Mouse (Mus musculus) heart, postnatal 0 days (tissue): ENCODE results near the gene Kcnd3.

ENCODE experiments used
- CTCF ChIP-seq: IDR thresholded peaks from 2 replicates; pipeline ENCODE4 v1.5.1; 2016; ENCODE audit warnings: antibody characterized with exemption, control low read depth, low read depth
- EP300 ChIP-seq: IDR thresholded peaks from 2 replicates; pipeline ENCODE4 v1.6.1; 2016; ENCODE audit warnings: antibody characterized with exemption, low read depth

GRCm38 (mm10) chr3:105529700-105530099 is 77.6 kb downstream of the Kcnd3 start:
- no peak for TF ChIP-seq CTCF
- no peak for TF ChIP-seq EP300
